In the genomic region with DNA sequence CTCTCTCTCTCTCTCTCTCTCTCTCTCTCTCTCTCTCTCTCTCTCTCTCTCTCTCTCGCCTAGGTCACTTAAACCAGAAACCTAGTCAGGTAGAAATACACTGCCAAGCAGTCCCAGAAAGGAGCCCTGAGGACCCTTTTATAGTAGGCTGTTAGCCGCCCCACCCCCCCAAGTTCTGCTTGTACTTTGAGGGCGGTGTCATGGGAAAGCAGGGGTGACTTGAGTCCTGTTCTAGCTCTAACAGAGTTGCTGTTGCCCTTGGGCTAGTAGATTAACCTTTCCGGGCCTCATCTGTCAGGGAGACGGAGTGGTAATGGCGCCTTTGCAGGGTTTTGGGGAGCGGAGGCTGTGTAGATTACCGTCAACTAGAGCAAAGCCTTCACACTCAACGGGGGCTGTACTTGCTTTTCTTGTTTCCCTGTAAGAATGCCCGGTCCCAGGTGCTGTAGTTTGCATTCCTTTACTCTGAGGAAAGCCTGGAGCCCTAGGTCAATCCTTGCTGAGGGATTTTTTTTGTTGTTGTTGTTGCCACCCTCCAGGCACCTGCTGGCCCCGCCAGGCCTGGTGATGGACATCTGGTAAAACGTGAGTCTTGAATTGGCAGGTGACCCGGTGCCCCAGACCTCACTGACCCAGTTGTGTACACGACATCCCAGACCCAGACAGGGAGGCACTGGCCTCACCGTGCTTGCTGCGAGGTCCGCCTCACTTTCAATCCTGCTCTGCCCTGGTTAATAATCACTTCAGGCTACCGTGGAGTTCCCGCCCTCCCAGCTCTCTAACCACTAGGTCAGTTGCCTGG, we compare ENCODE assay signal across 12 mouse cellular contexts. TPM values are rescaled to one million over a fixed set of nuclear protein-coding genes. Genes with fewer than 3 reads are reported as not detected.
DNase-seq lines count a peak whose midpoint lies in the region; ATAC-seq and TF ChIP-seq lines count a peak whose summit lies in the region.
"Had no signal": no experiment of that assay in that cellular context is flagged by ENCODE, and none has a peak within 500 bp of the region (broad histone marks: within the 10 kb centered on the region; RNA-seq: fewer than 3 reads in every experiment).

No protein-coding gene starts in this region.

- peak overlapping the region; percentile 59; the same call in 1 of the 2 replicates for H3K9ac ChIP-seq in heart, embryonic 12.5 days
- no peak overlapping the region for H3K9ac ChIP-seq in liver, embryonic 12.5 days

- H3K9me3 ChIP-seq in heart, embryonic 12.5 days (replicated peaks) = no peaks in the 10 kb centered on the region
- H3K9me3 ChIP-seq in liver, embryonic 12.5 days (replicated peaks) = no peaks in the 10 kb centered on the region
- H3K9me3 ChIP-seq: G1E; neural tube, embryonic 13.5 days had no signal

- no peaks in the 10 kb centered on the region for H3K27me3 ChIP-seq in heart, embryonic 12.5 days (replicated peaks)
- H3K27me3 ChIP-seq in kidney, adult 2 months (replicated peaks; ENCODE audit: control insufficient read depth, insufficient read depth, low read length) = no peaks in the 10 kb centered on the region
- peaks cover 23% of the 10 kb centered on the region; the same call in 1 of the 2 replicates for H3K27me3 ChIP-seq in liver, embryonic 12.5 days (replicated peaks)

- H3K4me2 ChIP-seq in heart, embryonic 12.5 days = peak overlapping the region; percentile 47
- H3K4me2 ChIP-seq in liver, embryonic 12.5 days = peak overlapping the region; percentile 21
- H3K4me2 ChIP-seq: neural tube, embryonic 13.5 days had no signal

- H3K36me3 ChIP-seq in heart, embryonic 12.5 days = no peaks in the 10 kb centered on the region
- no peaks in the 10 kb centered on the region for H3K36me3 ChIP-seq in kidney, adult 2 months (ENCODE audit: control insufficient read depth, insufficient read depth, low read length)
- no peaks in the 10 kb centered on the region for H3K36me3 ChIP-seq in liver, embryonic 12.5 days
- H3K36me3 ChIP-seq: G1E; neural tube, embryonic 13.5 days had no signal

- DNase-seq in heart, postnatal 4 days = no peak
- peak; percentile 91 for DNase-seq in kidney, adult 2 months
- no peak for DNase-seq in urinary bladder, postnatal 25 days (ENCODE audit: low spot score)
- DNase-seq in spleen, postnatal 14 days (ENCODE audit: low spot score in 2 of 2) = no peak
- DNase-seq in layer of hippocampus, adult 11-12 months (ENCODE audit: low spot score) = no peak
- DNase-seq: left cerebral cortex, postnatal 4 days; thymus, adult 18-20 months had no signal

- TF ChIP-seq CTCF in kidney, adult 2 months (conservative IDR thresholded peaks at IDR 0.05; ENCODE audit: insufficient read depth, insufficient read length, low read depth, low read length) = no peak

- TF ChIP-seq POLR2A in kidney, adult 2 months (IDR thresholded peaks at IDR 0.05; ENCODE audit: low read depth, low read length) = no peak

- H3K27ac ChIP-seq in heart, embryonic 12.5 days (ENCODE audit: poor library complexity, severe bottlenecking) = peak overlapping the region; percentile 92
- peak overlapping the region; percentile 97 for H3K27ac ChIP-seq in brown adipose tissue, adult 24 weeks (replicated peaks; ENCODE audit: low read depth, low read length)
- H3K27ac ChIP-seq in kidney, adult 2 months (ENCODE audit: insufficient read depth, low read depth, low read length) = peak overlapping the region; percentile 43
- peak overlapping the region; percentile 65 for H3K27ac ChIP-seq in liver, embryonic 12.5 days
- H3K27ac ChIP-seq: neural tube, embryonic 13.5 days had no signal

- H3K4me3 ChIP-seq in heart, embryonic 12.5 days = no peak overlapping the region
- peak overlapping the region; percentile 3; the same call in 1 of the 2 replicates for H3K4me3 ChIP-seq in brown adipose tissue, adult 24 weeks (ENCODE audit: insufficient read depth, low read depth, low read length)
- H3K4me3 ChIP-seq in kidney, adult 2 months (ENCODE audit: insufficient read depth, low read depth, low read length) = no peak overlapping the region
- no peak overlapping the region for H3K4me3 ChIP-seq in liver, embryonic 12.5 days
- H3K4me3 ChIP-seq: neural tube, embryonic 13.5 days had no signal

- H3K4me1 ChIP-seq in heart, embryonic 12.5 days (replicated peaks) = peaks cover 98% of the 10 kb centered on the region
- peaks cover 68% of the 10 kb centered on the region for H3K4me1 ChIP-seq in brown adipose tissue, adult 24 weeks (ENCODE audit: control insufficient read depth, insufficient read depth, insufficient read length, low read length)
- H3K4me1 ChIP-seq in kidney, adult 2 months (ENCODE audit: control insufficient read depth, insufficient read depth, low read length) = peaks cover 28% of the 10 kb centered on the region
- H3K4me1 ChIP-seq in liver, embryonic 12.5 days = peaks cover 92% of the 10 kb centered on the region

- 30% methylated on average over 19 of the region's 19 CpGs for WGBS in heart, embryonic 12.5 days
- WGBS in kidney, adult 2 months = 27% methylated on average over 19 of the region's 19 CpGs
- 51% methylated on average over 19 of the region's 19 CpGs for WGBS in liver, embryonic 12.5 days (ENCODE audit: insufficient replicate concordance)

- ATAC-seq in heart, embryonic 12.5 days (ENCODE audit: insufficient number of reproducible peaks, low FRiP score) = no peak
- peak; percentile 52 for ATAC-seq in liver, embryonic 12.5 days

RNA-seq across cellular contexts. Expression of a gene that starts 11.8 kb away (rescaled TPM):
- 51.8 and 61.5 TPM in 2 replicates for polyA plus RNA-seq in heart, embryonic 12.5 days (2016; fragmentation: Nextera tagmentation; extraction: Ambion mirVana)
- total RNA-seq in heart, postnatal 4 days (2021) = 100 to 1,000 TPM; 467 to 506 TPM
- polyA plus RNA-seq in brown adipose tissue, adult 24 weeks (2012; ENCODE audit: insufficient read depth, insufficient read length, missing spikeins) = 32.5 and 49.7 TPM in 2 replicates
- polyA plus RNA-seq in kidney, adult 2 months (2012; rRNA removed) = 29.7 and 34.7 TPM in 2 replicates
- 6.4 and 7.3 TPM in 2 replicates for polyA plus RNA-seq in liver, embryonic 12.5 days (2016; fragmentation: Nextera tagmentation; extraction: Ambion mirVana)
- polyA plus RNA-seq: G1E had no signal

RNA-seq across cellular contexts. Expression of a gene that starts 27.3 kb away (rescaled TPM):
- not detected in 2 replicates for polyA plus RNA-seq in heart, embryonic 12.5 days (2016; fragmentation: Nextera tagmentation; extraction: Ambion mirVana)
- total RNA-seq in heart, postnatal 4 days (2021) = not detected
- polyA plus RNA-seq in brown adipose tissue, adult 24 weeks (2012; ENCODE audit: insufficient read depth, insufficient read length, missing spikeins) = not detected in 2 replicates
- 0.22 and 0.46 TPM in 2 replicates for polyA plus RNA-seq in kidney, adult 2 months (2012; rRNA removed)
- polyA plus RNA-seq in liver, embryonic 12.5 days (2016; fragmentation: Nextera tagmentation; extraction: Ambion mirVana) = not detected in 2 replicates
- total RNA-seq: left cerebral cortex, postnatal 4 days had no signal
- polyA plus RNA-seq: G1E; neural tube, embryonic 13.5 days had no signal

RNA-seq across cellular contexts. Expression of a gene that starts 50.1 kb away (rescaled TPM):
- polyA plus RNA-seq in heart, embryonic 12.5 days (2016; fragmentation: Nextera tagmentation; extraction: Ambion mirVana) = not detected in 2 replicates
- total RNA-seq in heart, postnatal 4 days (2021) = not detected
- polyA plus RNA-seq in brown adipose tissue, adult 24 weeks (2012; ENCODE audit: insufficient read depth, insufficient read length, missing spikeins) = not detected in 2 replicates
- polyA plus RNA-seq in kidney, adult 2 months (2012; rRNA removed) = not detected in 2 replicates
- not detected in 2 replicates for polyA plus RNA-seq in liver, embryonic 12.5 days (2016; fragmentation: Nextera tagmentation; extraction: Ambion mirVana)
- total RNA-seq: G1E; left cerebral cortex, postnatal 4 days had no signal
- polyA plus RNA-seq: G1E; neural tube, embryonic 13.5 days had no signal

Comparison
In these comparisons a context has a peak if more than half of its experiments do, and no peak if none do; other contexts are left out.
1. H3K27ac ChIP-seq: peak in every context shown above with its lines; median percentile 97 in brown adipose tissue, adult 24 weeks; 92 in heart, embryonic 12.5 days; 65 in liver, embryonic 12.5 days; 43 in kidney, adult 2 months.